Mouse (Mus musculus) liver, embryonic 14.5 days (tissue): ENCODE measurements around the gene Prr29.

Experiments
- CTCF ChIP-seq: IDR thresholded peaks from 2 replicates; pipeline ENCODE4 v1.5.1; 2016; ENCODE audit warnings: antibody characterized with exemption, low read depth, control low read depth
- EP300 ChIP-seq: IDR thresholded peaks from 2 replicates; pipeline ENCODE4 v1.6.1; 2016; ENCODE audit warnings: antibody characterized with exemption, low read depth

- TF ChIP-seq CTCF (no peak), EP300 (peak; percentile 29)
Measured at GRCm38 (mm10) chr11:106387791-106388216, 22.5 kb downstream of the Prr29 start, which contains the start of gene Icam2.
